Mouse (Mus musculus): ENCODE measurements at regions not wholly inside any gene's neighbourhood (a gene's known extent, or its start where the extent isn't known, plus 50 kb on each side); places are given as distances from the start of the nearest gene placed in this dataset.

- no peak for TF ChIP-seq CTCF (IDR thresholded peaks at IDR 0.05; ENCODE audit: low read depth)
- TF ChIP-seq EP300 (IDR thresholded peaks at IDR 0.05; ENCODE audit: low read depth), result no peak
These were observed 402.5 kb upstream of the Zeb2 start for GRCm38 (mm10) chr2:45519550-45520152.
